Mouse (Mus musculus): Measurements from ENCODE around the gene Angptl1. TPM values are rescaled to one million over a fixed set of nuclear protein-coding genes. Genes with fewer than 3 reads are reported as not detected.
A peak's percentile ranks its signal among the peaks of the same experiment; 100 is the strongest.

The Angptl1 gene
- 0.44 and 0.86 TPM in 2 replicates for polyA plus RNA-seq (2015; fragmentation: Nextera tagmentation; extraction: Ambion mirVana)

DNA sequence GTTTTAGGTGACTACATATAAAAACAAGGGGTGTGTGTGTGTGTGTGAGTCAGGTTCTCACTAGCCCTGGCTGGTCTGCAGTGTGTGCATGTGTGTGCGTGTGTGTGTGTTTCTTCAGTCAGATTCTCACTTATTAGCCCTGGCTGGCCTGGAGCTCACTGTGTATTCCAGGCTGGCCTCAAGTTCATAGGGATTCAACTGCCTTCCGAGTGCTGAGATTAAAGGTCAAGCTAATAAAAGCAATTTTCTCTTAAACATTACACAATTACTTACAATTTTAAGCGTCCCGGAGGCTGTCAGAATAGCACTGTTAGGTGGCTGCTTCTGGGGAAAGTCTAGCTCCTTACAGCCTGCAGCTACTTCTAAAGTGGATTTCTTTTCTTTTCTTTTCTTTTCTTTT is at the start of gene Angptl1:
Gene Angptl1 (plus strand): TSS at position 386 of the 400 bp plus-strand sequence.
- no peaks in the 10 kb centered on the region for H3K9me3 ChIP-seq (replicated peaks; ENCODE audit: control insufficient read depth, low read length, poor library complexity, severe bottlenecking)
- H3K4me3 ChIP-seq (ENCODE audit: low read depth, low read length), result no peak within 1 kb of the TSS
- H3K27ac ChIP-seq (ENCODE audit: low read length), result peak within 1 kb of the TSS; percentile 50; the same call in 1 of the 2 replicates
- no peak within 1 kb of the TSS for H3K9ac ChIP-seq (ENCODE audit: low read depth, low read length)
- H3K36me3 ChIP-seq (ENCODE audit: control insufficient read depth, insufficient read depth, low read length), result no peaks in the 10 kb centered on the region
- peak within 1 kb of the TSS; percentile 35 for H3K4me2 ChIP-seq (ENCODE audit: low read length)
- ATAC-seq, result no peak
- peaks cover 12% of the 10 kb centered on the region for H3K4me1 ChIP-seq (ENCODE audit: control insufficient read depth, insufficient read depth, low read length)
- H3K27me3 ChIP-seq (ENCODE audit: control insufficient read depth, insufficient read depth, low read depth, low read length), result no peaks in the 10 kb centered on the region
- WGBS, result 42% methylated on average over 4 of the region's 4 CpGs

DNA sequence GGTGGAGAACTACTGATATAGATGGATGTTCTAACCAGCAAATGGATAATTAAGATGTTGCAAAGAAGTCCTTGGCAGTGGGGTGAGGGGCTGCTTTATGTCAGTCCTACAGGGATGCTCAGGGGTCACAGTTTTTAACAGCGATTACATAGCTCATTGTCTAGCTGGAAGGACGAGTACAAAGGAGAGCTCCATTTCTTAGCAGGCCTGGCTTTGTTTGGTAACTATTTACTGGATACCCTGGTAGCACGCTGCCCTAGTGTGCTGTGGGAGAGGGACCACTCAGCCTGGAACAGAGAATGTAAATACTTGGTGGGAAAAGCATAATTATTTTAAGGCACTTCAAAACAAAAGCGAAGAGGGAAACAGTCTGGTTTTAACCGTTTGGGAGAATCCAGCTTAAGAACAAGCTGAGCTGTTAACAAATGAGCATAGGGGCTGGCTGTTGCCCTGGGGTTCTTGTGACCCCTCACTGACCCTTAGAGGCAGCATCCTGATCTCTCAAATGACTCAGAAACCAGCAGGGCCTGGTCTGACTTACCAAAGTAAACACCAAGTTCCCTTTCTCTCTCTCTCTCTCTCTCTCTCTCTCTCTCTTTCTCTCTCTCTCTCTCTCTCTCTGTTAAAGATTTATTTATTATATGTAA is 48.4 kb upstream of the Angptl1 start:
- H3K9me3 ChIP-seq (replicated peaks; ENCODE audit: control insufficient read depth, low read length, poor library complexity, severe bottlenecking), result no peaks in the 10 kb centered on the region
- H3K4me1 ChIP-seq (ENCODE audit: control insufficient read depth, insufficient read depth, low read length), result peaks cover 7% of the 10 kb centered on the region
- peak; percentile 27; the same call in 1 of the 2 replicates for ATAC-seq
- no peaks in the 10 kb centered on the region for H3K36me3 ChIP-seq (ENCODE audit: control insufficient read depth, insufficient read depth, low read length)
- H3K9ac ChIP-seq (ENCODE audit: low read depth, low read length), result no peak overlapping the region
- H3K27me3 ChIP-seq (ENCODE audit: control insufficient read depth, insufficient read depth, low read depth, low read length), result no peaks in the 10 kb centered on the region
- no peak overlapping the region for H3K4me2 ChIP-seq (ENCODE audit: low read length)
- WGBS, result 13% methylated on average over 5 of the region's 5 CpGs
- H3K27ac ChIP-seq (ENCODE audit: low read length), result no peak overlapping the region
- no peak overlapping the region for H3K4me3 ChIP-seq (ENCODE audit: low read depth, low read length)

DNA sequence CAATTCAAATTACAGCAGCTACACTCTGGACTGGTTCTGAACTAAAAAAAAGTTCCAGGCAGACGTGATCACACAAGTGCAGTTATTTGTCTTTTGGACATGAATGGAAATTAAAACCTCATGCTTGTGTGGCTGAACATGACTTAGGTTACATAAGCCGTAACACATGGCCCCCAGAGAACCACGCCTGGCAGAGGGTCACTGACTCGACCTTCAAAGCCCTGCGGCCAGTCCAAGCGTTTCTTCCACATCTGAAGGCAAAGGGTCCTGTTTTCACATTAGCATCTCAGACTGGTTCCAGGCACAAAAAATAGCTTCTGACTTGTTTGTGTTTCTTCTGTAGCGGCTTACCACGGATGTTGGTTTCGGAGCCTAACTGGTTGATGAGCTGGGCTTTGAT is 42.1 kb upstream of the Angptl1 start:
- ATAC-seq, result no peak
- no peaks in the 10 kb centered on the region for H3K27me3 ChIP-seq (ENCODE audit: control insufficient read depth, insufficient read depth, low read depth, low read length)
- no peak overlapping the region for H3K4me2 ChIP-seq (ENCODE audit: low read length)
- 85% methylated on average over 9 of the region's 9 CpGs for WGBS
- no peaks in the 10 kb centered on the region for H3K36me3 ChIP-seq (ENCODE audit: control insufficient read depth, insufficient read depth, low read length)
- no peak overlapping the region for H3K4me3 ChIP-seq (ENCODE audit: low read depth, low read length)
- no peaks in the 10 kb centered on the region for H3K9me3 ChIP-seq (replicated peaks; ENCODE audit: control insufficient read depth, low read length, poor library complexity, severe bottlenecking)
- H3K4me1 ChIP-seq (ENCODE audit: control insufficient read depth, insufficient read depth, low read length), result no peaks in the 10 kb centered on the region
- no peak overlapping the region for H3K27ac ChIP-seq (ENCODE audit: low read length)
- H3K9ac ChIP-seq (ENCODE audit: low read depth, low read length), result no peak overlapping the region

DNA sequence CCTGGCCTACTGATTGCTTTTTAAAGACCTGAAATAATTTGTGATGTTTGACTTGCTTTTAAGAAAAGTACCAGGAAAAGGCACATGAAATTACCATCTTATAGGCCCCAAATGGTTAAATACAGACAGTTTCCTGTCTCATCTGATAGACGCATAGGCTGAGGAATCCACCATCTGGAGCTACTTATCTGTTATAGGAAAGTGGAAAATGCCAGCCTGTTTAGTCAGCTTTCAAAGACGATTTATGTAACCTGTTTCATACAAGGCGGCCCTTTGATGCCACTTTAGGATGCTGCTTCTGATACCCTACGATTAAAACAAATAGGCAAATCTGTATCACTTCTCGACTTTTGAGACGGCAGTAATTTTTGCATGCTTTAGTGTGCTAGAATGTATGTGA is 37.1 kb upstream of the Angptl1 start:
- Histone ChIP-seq H3K4me1 (ENCODE audit: control insufficient read depth, insufficient read depth, low read length) (no peaks in the 10 kb centered on the region), H3K27me3 (ENCODE audit: control insufficient read depth, insufficient read depth, low read depth, low read length) (no peaks in the 10 kb centered on the region), H3K9ac (ENCODE audit: low read depth, low read length) (no peak overlapping the region), H3K4me3 (ENCODE audit: low read depth, low read length) (no peak overlapping the region), H3K9me3 (replicated peaks; ENCODE audit: control insufficient read depth, low read length, poor library complexity, severe bottlenecking) (no peaks in the 10 kb centered on the region), H3K4me2 (ENCODE audit: low read length) (no peak overlapping the region), H3K27ac (ENCODE audit: low read length) (no peak overlapping the region), H3K36me3 (ENCODE audit: control insufficient read depth, insufficient read depth, low read length) (no peaks in the 10 kb centered on the region)
- WGBS, result 88% methylated on average over 6 of the region's 6 CpGs
- ATAC-seq, result no peak

DNA sequence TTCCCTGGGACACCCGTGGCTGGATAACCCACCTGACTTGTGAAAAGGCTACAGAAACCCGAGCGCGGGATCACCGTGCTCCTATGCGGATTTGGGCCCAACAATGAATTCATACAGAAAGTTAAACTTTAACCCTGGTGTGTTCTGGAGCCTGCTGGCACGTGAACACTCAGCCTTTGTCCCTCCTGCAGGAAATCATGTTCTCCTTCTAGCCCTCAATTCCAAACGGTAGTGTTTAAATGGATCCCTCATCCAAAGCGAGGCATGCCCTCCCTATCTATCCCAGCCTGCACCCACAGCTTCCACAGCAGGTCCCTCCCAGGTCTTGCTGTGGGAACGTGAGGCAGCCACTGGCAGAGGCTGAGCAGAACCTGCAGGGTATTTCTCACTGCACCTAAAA is 30.0 kb upstream of the Angptl1 start:
- no peak overlapping the region for H3K4me2 ChIP-seq (ENCODE audit: low read length)
- no peaks in the 10 kb centered on the region for H3K27me3 ChIP-seq (ENCODE audit: control insufficient read depth, insufficient read depth, low read depth, low read length)
- H3K36me3 ChIP-seq (ENCODE audit: control insufficient read depth, insufficient read depth, low read length), result peaks cover 4% of the 10 kb centered on the region; the same call in 1 of the 2 replicates
- no peak for ATAC-seq
- H3K4me3 ChIP-seq (ENCODE audit: low read depth, low read length), result no peak overlapping the region
- no peaks in the 10 kb centered on the region for H3K4me1 ChIP-seq (ENCODE audit: control insufficient read depth, insufficient read depth, low read length)
- no peak overlapping the region for H3K9ac ChIP-seq (ENCODE audit: low read depth, low read length)
- H3K9me3 ChIP-seq (replicated peaks; ENCODE audit: control insufficient read depth, low read length, poor library complexity, severe bottlenecking), result no peaks in the 10 kb centered on the region
- 67% methylated on average over 10 of the region's 10 CpGs for WGBS
- H3K27ac ChIP-seq (ENCODE audit: low read length), result 0 out of 2 replicates have a peak overlapping the region, but pooled peaks have one; percentile 11

GRCm38 (mm10) chr1:156811928-156812327 is 26.4 kb upstream of the Angptl1 start:
- Histone ChIP-seq H3K4me1 (ENCODE audit: control insufficient read depth, insufficient read depth, low read length) (no peaks in the 10 kb centered on the region), H3K9me3 (replicated peaks; ENCODE audit: control insufficient read depth, low read length, poor library complexity, severe bottlenecking) (no peaks in the 10 kb centered on the region), H3K27ac (ENCODE audit: low read length) (no peak overlapping the region), H3K9ac (ENCODE audit: low read depth, low read length) (no peak overlapping the region), H3K36me3 (ENCODE audit: control insufficient read depth, insufficient read depth, low read length) (peaks cover 7% of the 10 kb centered on the region; the same call in 1 of the 2 replicates), H3K4me3 (ENCODE audit: low read depth, low read length) (no peak overlapping the region), H3K27me3 (ENCODE audit: control insufficient read depth, insufficient read depth, low read depth, low read length) (no peaks in the 10 kb centered on the region), H3K4me2 (ENCODE audit: low read length) (no peak overlapping the region)
- ATAC-seq, result no peak
- 68% methylated on average over 7 of the region's 7 CpGs for WGBS

- Histone ChIP-seq H3K36me3 (ENCODE audit: control insufficient read depth, insufficient read depth, low read length) (peaks cover 11% of the 10 kb centered on the region), H3K4me3 (ENCODE audit: low read depth, low read length) (no peak overlapping the region), H3K9me3 (replicated peaks; ENCODE audit: control insufficient read depth, low read length, poor library complexity, severe bottlenecking) (no peaks in the 10 kb centered on the region), H3K4me1 (ENCODE audit: control insufficient read depth, insufficient read depth, low read length) (no peaks in the 10 kb centered on the region), H3K9ac (ENCODE audit: low read depth, low read length) (no peak overlapping the region), H3K27me3 (ENCODE audit: control insufficient read depth, insufficient read depth, low read depth, low read length) (no peaks in the 10 kb centered on the region), H3K27ac (ENCODE audit: low read length) (no peak overlapping the region), H3K4me2 (ENCODE audit: low read length) (no peak overlapping the region)
- ATAC-seq, result no peak
- 78% methylated on average over 8 of the region's 8 CpGs for WGBS
These were observed 25.6 kb upstream of the Angptl1 start for GRCm38 (mm10) chr1:156812716-156813115.

- no peak overlapping the region for H3K27ac ChIP-seq (ENCODE audit: low read length)
- H3K4me1 ChIP-seq (ENCODE audit: control insufficient read depth, insufficient read depth, low read length), result no peaks in the 10 kb centered on the region
- no peaks in the 10 kb centered on the region for H3K27me3 ChIP-seq (ENCODE audit: control insufficient read depth, insufficient read depth, low read depth, low read length)
- H3K4me3 ChIP-seq (ENCODE audit: low read depth, low read length), result no peak overlapping the region
- H3K4me2 ChIP-seq (ENCODE audit: low read length), result no peak overlapping the region
- 69% methylated on average over 6 of the region's 6 CpGs for WGBS
- no peaks in the 10 kb centered on the region for H3K9me3 ChIP-seq (replicated peaks; ENCODE audit: control insufficient read depth, low read length, poor library complexity, severe bottlenecking)
- H3K36me3 ChIP-seq (ENCODE audit: control insufficient read depth, insufficient read depth, low read length), result peaks cover 14% of the 10 kb centered on the region
- H3K9ac ChIP-seq (ENCODE audit: low read depth, low read length), result no peak overlapping the region
- ATAC-seq, result no peak
These were observed 24.9 kb upstream of the Angptl1 start for GRCm38 (mm10) chr1:156813485-156813884.

GRCm38 (mm10) chr1:156819236-156819635 is 19.1 kb upstream of the Angptl1 start:
- H3K4me3 ChIP-seq (ENCODE audit: low read depth, low read length), result no peak overlapping the region
- H3K9ac ChIP-seq (ENCODE audit: low read depth, low read length), result no peak overlapping the region
- ATAC-seq, result no peak
- H3K4me2 ChIP-seq (ENCODE audit: low read length), result no peak overlapping the region
- peaks cover 23% of the 10 kb centered on the region for H3K36me3 ChIP-seq (ENCODE audit: control insufficient read depth, insufficient read depth, low read length)
- WGBS, result 100% methylated on average over 1 of the region's 1 CpGs
- H3K9me3 ChIP-seq (replicated peaks; ENCODE audit: control insufficient read depth, low read length, poor library complexity, severe bottlenecking), result no peaks in the 10 kb centered on the region
- no peaks in the 10 kb centered on the region for H3K4me1 ChIP-seq (ENCODE audit: control insufficient read depth, insufficient read depth, low read length)
- H3K27me3 ChIP-seq (ENCODE audit: control insufficient read depth, insufficient read depth, low read depth, low read length), result no peaks in the 10 kb centered on the region
- H3K27ac ChIP-seq (ENCODE audit: low read length), result no peak overlapping the region

All from midbrain, embryonic 16.5 days (tissue).